Mouse (Mus musculus) thymus, adult 2 months (tissue): ENCODE measurements around the gene Gnai2.

ENCODE experiments used
- CTCF ChIP-seq: fragments of 200-500 bp; IDR thresholded peaks from 2 replicates; pipeline ENCODE4 v1.5.1; 2012; ENCODE audit warnings: mild to moderate bottlenecking, control low read depth, low read length, moderate library complexity, borderline replicate concordance; ENCODE audit not compliant: control insufficient read depth, poor library complexity, insufficient read depth; ENCODE audit errors: extremely low read depth
- POLR2A ChIP-seq: fragments of 200-500 bp; IDR thresholded peaks from 2 replicates; pipeline ENCODE4 v1.6.1; 2012; ENCODE audit warnings: mild to moderate bottlenecking, low read length, control low read depth, moderate library complexity; ENCODE audit not compliant: control insufficient read depth, poor library complexity, insufficient read depth; ENCODE audit errors: extremely low read depth

DNA sequence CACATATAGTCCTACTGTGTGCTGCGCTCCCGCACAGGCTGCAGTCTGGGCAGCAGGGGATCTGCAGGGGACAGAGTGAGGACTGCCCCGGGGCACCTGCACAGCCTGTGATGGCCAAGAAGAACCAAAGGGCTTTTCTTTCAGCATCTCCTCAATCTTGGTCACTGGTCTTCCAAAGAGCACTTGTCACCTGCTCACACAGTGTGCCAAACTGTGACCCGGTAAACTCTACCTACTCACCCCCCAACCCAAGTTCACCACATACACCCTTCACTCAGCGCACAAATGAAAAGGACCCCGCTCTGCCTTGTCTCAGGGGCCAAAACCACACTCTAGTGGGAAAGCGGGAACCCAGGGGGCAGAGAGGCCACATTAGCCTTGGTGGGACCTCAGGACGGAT, 3.3 kb downstream of the Gnai2 start:
- TF ChIP-seq CTCF (no peak), POLR2A (no peak)
